Mouse (Mus musculus) lung, adult 2 months (tissue): ENCODE measurements around the gene Crcp.

Source experiments
- CTCF ChIP-seq: fragments of 200-500 bp; IDR thresholded peaks from 2 replicates; pipeline ENCODE4 v1.5.1; 2011; ENCODE audit warnings: mild to moderate bottlenecking, low read length, control low read depth; ENCODE audit not compliant: insufficient read depth
- POLR2A ChIP-seq: fragments of 200-500 bp; IDR thresholded peaks from 2 replicates; pipeline ENCODE4 v1.6.1; 2011; ENCODE audit warnings: low read depth, mild to moderate bottlenecking, control low read depth, low read length, borderline replicate concordance; ENCODE audit errors: extremely low read depth

GRCm38 (mm10) chr5:130060329-130060665 lies 31.2 kb downstream of the Crcp start:
- TF ChIP-seq POLR2A = no peak
- TF ChIP-seq CTCF = no peak
